Mouse (Mus musculus) E14TG2a.4 (cell line): ENCODE measurements around the gene Pigr.

ENCODE experiments used
- CTCF ChIP-seq: conservative IDR thresholded peaks from 2 replicates; pipeline ENCODE4 v1.5.1; 2014; ENCODE audit warnings: low read length
- NANOG ChIP-seq: IDR thresholded peaks from 2 replicates; pipeline ENCODE4 v1.6.1; 2014; ENCODE audit warnings: borderline replicate concordance, low read length, mixed read lengths
- POU5F1 ChIP-seq: IDR thresholded peaks from 2 replicates; pipeline ENCODE4 v1.6.1; 2014; ENCODE audit warnings: low read length, borderline replicate concordance

DNA sequence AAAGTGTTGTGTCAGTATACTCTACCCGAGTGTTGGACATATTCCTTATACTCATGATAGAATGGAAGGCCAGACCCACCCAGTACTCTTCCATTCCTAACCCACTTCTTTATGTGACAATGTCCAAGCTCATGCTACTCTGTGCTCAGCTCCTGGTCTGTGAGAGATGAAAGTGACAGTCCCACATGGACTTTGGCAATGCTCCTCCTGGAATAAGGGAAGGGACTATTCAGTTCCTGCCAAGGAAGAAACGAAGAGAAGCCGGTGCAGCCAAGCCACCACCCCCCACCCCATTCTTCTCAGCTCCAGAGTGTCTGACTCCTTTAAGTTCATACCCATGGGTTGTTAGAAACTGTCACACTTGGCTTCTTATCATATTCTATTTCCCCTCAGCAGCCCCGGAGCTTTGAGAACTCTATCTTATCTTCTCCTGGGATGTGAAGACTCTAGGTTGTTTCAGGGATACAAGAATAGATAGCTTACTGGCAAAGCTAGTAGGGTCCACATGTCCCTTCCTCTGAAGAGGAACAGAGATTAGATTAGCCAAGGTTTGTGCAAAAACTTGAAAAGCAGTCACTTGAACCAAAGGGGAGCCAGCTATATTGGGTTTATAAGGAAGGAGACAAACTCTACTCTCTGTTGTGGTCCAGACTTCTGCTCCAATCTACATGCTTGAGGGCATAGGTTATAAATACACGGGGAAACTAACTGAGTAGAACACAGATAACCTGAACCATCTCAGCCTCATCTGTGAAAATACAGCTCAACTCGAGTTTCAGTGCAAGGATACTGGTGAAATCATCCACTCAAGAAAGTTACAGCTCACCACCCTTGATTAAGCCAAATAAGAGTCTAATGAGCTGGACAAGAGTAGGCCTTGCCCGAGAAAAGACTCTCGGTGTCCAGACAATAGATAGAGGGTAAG is 3.7 kb downstream of the Pigr start:
- TF ChIP-seq CTCF, result no peak
- no peak for TF ChIP-seq POU5F1
- TF ChIP-seq NANOG, result no peak
